Mouse (Mus musculus) megakaryocyte, embryonic 14.5 days (primary cell): ENCODE results near the gene Ntm. TPM values are rescaled to one million over a fixed set of nuclear protein-coding genes. Genes with fewer than 3 reads are reported as not detected.

Experiments
- H3K27me3 ChIP-seq: replicated peaks from 2 replicates; pipeline ENCODE3; 2012; ENCODE audit warnings: inconsistent platforms
- H3K36me3 ChIP-seq: replicated peaks from 2 replicates; pipeline ENCODE3; 2012; ENCODE audit warnings: low read length, inconsistent platforms, mixed read lengths
- H3K4me1 ChIP-seq: 2 replicates; pipeline ENCODE4 v1.6.1; 2012; ENCODE audit warnings: inconsistent platforms
- H3K4me3 ChIP-seq: replicated peaks from 2 replicates; pipeline ENCODE3; 2012; ENCODE audit warnings: moderate library complexity, mild to moderate bottlenecking, inconsistent platforms
- H3K9me3 ChIP-seq: 2 replicates; pipeline ENCODE4 v1.6.1; 2012; ENCODE audit warnings: inconsistent platforms
- FLI1 ChIP-seq: IDR thresholded peaks from 2 replicates; pipeline ENCODE4 v1.6.1; 2012; ENCODE audit warnings: low read length, inconsistent platforms, mixed read lengths
- GATA1 ChIP-seq: IDR thresholded peaks from 3 replicates; pipeline ENCODE4 v1.6.1; 2012; ENCODE audit warnings: mixed read lengths, low read length, inconsistent platforms, borderline replicate concordance
- polyA plus RNA-seq: library from polyadenylated mRNA; stranded (reverse); fragments of >175 nt; gene quantifications from 2 replicates; pipeline ENCODE4 v1.2.3, GENCODE M21; 2012; ENCODE audit warnings: low replicate concordance; ENCODE audit not compliant: insufficient read depth

The Ntm gene
- polyA plus RNA-seq, 1 experiment = not detected

DNA sequence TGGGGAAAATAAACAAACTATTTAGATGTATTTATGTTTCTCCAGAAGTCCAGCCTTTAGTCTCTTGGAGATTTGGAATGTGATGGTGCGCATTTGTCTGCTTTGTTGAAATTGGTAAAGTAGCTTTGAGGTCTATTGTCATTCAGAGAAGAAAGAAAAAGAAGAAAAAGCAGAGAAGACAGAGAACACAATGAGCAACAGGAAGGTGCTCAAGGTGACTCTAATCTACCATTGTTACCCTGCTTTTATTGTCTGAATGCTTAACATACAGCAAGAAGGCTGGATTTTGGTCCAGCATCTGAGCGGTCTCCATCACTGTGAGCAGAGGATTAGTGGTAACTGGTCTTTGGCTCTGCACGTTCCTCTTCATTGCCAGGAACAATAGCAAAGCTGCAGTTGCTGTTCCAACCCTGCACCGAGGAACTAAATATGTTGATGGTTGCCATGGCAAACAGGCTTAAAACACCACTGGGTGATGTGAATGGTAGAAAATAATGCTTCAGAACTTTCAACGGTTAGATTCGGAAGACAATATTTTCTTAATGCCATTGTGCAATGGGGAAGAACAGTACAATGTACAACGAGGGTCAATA is 350.8 kb downstream of the Ntm start:
- Histone ChIP-seq H3K27me3 (no peaks in the 10 kb centered on the region), H3K4me3 (no peak overlapping the region), H3K4me1 (no peaks in the 10 kb centered on the region), H3K36me3 (no peaks in the 10 kb centered on the region), H3K9me3 (0 out of 2 replicates have a peak, but pooled peaks cover 7% of the 10 kb centered on the region)
- no peak for TF ChIP-seq GATA1
- TF ChIP-seq FLI1 = no peak

DNA sequence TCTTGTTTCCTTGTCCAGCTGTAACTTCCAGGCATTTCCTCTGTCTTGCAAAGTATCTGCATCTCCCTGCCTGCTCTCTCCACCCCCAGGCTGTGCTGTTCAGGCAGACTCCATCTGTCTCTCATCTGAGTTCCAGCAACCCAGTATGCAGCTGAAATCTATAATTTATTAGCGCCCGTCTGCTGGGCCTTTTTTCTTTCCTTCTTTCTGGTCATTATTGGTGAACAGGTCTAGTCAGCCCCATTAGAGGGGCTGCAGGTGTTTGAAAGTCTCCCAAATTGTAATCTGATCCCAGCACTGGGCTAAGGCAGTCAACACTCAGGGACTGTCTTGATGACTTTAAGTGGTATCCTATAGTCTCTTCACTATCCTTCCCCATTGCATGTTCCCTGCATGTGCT is 352.1 kb downstream of the Ntm start:
- 0 out of 2 replicates have a peak, but pooled peaks cover 6% of the 10 kb centered on the region for H3K9me3 ChIP-seq
- H3K27me3 ChIP-seq = no peaks in the 10 kb centered on the region
- TF ChIP-seq GATA1 (no peak), FLI1 (no peak)
- H3K4me3 ChIP-seq = no peak overlapping the region
- H3K4me1 ChIP-seq = no peaks in the 10 kb centered on the region
- H3K36me3 ChIP-seq = no peaks in the 10 kb centered on the region

DNA sequence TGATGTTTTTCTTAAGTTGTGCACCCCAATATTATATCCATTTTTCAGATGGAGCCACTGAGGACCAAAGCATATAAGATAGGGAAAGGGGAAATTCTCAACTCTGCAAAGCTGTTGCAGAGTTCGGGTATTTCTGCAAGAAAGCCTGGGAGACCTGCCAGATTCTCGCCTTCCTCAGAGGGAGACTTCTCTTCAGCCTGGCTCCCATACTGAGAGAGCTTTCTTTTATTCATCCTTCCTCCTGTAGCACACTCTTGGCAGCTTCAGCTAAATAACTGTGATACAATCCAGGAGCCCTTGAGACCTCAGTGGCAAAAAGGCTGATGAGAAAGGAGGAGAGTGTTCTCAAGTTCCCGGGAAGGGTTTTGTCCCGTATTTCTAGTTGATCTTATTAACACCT is 365.3 kb downstream of the Ntm start:
- H3K36me3 ChIP-seq = no peaks in the 10 kb centered on the region
- H3K27me3 ChIP-seq = no peaks in the 10 kb centered on the region
- no peak overlapping the region for H3K4me3 ChIP-seq
- TF ChIP-seq FLI1 (no peak), GATA1 (no peak)
- H3K4me1 ChIP-seq = no peaks in the 10 kb centered on the region
- H3K9me3 ChIP-seq = peaks cover 32% of the 10 kb centered on the region

DNA sequence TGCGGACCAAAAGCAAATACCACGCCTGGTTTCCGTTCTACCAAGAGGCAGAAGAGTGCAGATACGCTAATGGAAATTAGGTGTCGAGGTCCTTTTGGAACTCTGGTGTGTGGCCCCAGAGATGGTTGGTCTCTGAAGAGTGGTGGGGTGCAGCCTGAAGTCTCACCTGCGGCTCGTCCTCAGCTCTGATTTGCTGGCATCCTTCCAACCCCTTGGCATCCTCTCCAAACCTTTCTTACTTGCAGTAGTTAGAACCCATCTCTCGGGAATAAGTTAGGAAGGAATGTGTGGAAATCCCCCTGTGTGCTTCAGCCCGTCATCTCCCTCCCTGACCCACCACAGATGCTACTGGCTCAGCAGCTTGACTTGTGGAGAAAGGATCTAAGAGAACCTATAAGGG is 367.6 kb downstream of the Ntm start:
- no peaks in the 10 kb centered on the region for H3K27me3 ChIP-seq
- TF ChIP-seq FLI1 = no peak
- TF ChIP-seq GATA1 = no peak
- no peaks in the 10 kb centered on the region for H3K36me3 ChIP-seq
- H3K9me3 ChIP-seq = peaks cover 34% of the 10 kb centered on the region
- H3K4me3 ChIP-seq = no peak overlapping the region
- H3K4me1 ChIP-seq = no peaks in the 10 kb centered on the region

DNA sequence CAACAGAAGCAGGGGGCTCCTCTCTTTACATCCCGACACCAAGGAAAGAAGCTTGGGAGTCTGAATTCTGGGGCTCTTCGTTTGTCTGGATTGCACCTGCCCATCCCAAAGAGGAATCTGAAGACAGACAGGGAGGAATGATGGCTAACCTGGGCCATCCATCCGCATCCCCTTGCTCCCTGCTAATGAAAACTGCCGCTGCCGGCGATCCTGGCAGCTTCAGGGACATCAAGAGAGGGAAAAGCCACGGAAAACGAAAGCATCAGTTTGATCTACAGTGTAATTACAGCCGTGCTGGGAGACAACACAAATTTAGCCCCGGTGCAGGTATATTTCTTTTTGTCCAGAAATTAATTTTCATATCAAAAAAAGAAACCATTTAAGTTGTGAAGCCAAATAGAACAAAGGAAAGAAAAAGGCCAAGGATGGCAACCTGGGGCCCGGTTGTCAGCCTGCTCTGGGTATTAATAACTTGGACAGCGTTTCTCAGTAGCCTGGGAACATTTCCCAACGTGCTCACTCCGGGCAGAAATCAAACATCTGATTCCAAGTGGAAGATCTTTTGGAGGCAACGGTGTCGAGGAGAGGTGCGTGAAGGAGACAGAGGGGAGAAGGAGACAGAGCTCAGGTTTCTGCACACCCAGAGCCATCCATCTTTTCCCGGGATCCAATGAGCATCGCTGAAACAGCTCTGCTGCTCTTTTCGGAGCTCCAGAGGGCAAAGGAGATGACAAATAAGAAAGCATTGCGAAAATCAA is 368.2 kb downstream of the Ntm start:
- TF ChIP-seq FLI1 (no peak), GATA1 (no peak)
- Histone ChIP-seq H3K27me3 (no peaks in the 10 kb centered on the region), H3K9me3 (peaks cover 34% of the 10 kb centered on the region), H3K36me3 (no peaks in the 10 kb centered on the region), H3K4me3 (no peak overlapping the region), H3K4me1 (no peaks in the 10 kb centered on the region)

DNA sequence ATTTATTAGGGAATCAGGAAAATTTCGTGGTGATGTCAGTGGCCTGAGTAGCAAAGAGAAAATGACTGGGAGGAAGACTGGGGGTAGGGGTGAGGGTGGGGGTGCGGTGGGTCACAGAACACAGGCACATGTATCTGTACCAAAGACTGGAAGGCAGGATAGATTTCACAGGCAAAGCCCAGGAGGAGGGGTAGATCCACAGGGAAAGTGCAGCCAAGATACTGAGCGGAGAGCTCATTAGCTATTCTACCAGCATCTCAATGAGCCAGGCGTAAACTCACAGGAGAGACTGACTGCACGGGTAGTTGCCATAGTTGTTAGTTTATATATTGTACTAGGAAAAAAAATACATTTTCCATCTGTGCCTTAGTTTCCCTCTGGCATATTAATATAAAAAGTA is 375.6 kb downstream of the Ntm start:
- Histone ChIP-seq H3K4me1 (no peaks in the 10 kb centered on the region), H3K27me3 (no peaks in the 10 kb centered on the region), H3K36me3 (no peaks in the 10 kb centered on the region), H3K9me3 (peaks cover 2% of the 10 kb centered on the region; the same call in 1 of the 2 replicates), H3K4me3 (no peak overlapping the region)
- no peak for TF ChIP-seq FLI1
- no peak for TF ChIP-seq GATA1

DNA sequence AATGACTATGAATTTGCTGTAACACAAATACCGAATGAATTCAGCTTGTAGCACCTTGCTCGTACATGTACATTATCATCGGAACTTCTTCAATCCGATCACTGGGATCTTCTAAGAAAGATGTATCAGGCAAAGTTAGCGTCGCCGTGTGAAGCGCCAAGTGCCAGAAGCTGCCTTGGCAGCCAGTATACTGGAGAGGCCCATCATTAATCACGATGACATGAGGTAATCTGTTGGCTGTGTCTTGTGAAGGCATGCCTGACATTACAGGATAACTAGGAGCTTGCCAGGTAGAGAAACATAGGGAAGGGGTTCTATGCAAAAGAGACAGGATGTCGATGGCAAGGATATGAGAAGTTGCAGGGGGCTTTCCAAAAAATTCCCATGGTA is 376.6 kb downstream of the Ntm start:
- H3K9me3 ChIP-seq = no peaks in the 10 kb centered on the region
- no peak for TF ChIP-seq FLI1
- TF ChIP-seq GATA1 = no peak
- H3K4me3 ChIP-seq = no peak overlapping the region
- H3K36me3 ChIP-seq = no peaks in the 10 kb centered on the region
- no peaks in the 10 kb centered on the region for H3K27me3 ChIP-seq
- H3K4me1 ChIP-seq = no peaks in the 10 kb centered on the region

DNA sequence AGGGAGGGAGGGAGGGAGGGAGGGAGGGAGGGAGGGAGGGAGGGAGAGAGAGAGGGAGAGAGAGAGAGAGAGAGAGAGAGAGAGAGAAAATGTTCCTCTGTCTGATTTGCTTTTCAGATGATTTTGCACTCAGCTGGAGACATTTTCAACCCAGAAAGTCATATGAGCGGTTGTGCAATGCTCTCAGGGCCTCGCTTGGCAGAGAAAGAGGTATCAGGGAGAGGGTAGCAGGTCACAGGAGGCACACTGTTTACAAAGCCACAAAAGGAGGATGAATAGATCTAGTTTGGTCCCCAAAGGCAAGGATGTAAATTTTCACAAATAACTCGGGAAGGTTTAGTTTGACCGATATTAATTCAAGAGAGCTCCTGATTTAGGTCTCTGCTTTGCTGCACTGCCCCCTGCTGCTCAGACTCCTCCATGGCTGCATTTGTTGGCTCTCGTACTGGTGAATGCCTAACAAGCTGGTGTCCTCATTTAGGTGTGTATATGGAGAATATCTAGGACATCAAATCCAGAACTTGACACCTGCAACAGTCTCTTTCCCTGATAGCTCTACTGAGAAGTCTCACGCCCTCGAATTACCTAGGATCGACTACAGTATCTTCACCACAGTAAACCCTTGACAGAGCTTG is 377.1 kb downstream of the Ntm start:
- no peaks in the 10 kb centered on the region for H3K4me1 ChIP-seq
- H3K27me3 ChIP-seq = no peaks in the 10 kb centered on the region
- H3K4me3 ChIP-seq = no peak overlapping the region
- no peaks in the 10 kb centered on the region for H3K36me3 ChIP-seq
- no peaks in the 10 kb centered on the region for H3K9me3 ChIP-seq
- TF ChIP-seq FLI1 = no peak
- TF ChIP-seq GATA1 = no peak

DNA sequence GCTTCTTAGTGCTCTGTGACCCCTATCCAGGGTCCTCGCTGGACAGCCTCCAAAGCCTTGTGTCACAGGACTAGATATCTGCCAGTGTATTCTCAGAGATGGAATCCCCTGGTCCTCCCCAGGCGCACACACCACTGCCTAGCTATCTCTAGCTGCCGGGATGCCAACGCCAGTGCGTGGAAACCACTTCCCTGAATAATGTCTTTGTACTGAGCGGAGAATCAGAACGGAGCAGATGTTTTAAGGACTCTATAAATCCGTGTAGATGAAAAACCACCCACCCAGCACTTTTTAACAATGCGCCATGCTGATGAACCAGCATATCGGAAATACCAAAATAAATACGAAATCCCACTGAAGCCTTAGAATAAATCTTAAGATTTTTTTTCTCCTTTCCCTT is 384.7 kb downstream of the Ntm start:
- H3K27me3 ChIP-seq = no peaks in the 10 kb centered on the region
- H3K4me3 ChIP-seq = no peak overlapping the region
- TF ChIP-seq FLI1 = no peak
- TF ChIP-seq GATA1 = no peak
- no peaks in the 10 kb centered on the region for H3K4me1 ChIP-seq
- peaks cover 7% of the 10 kb centered on the region; the same call in 1 of the 2 replicates for H3K9me3 ChIP-seq
- H3K36me3 ChIP-seq = no peaks in the 10 kb centered on the region

DNA sequence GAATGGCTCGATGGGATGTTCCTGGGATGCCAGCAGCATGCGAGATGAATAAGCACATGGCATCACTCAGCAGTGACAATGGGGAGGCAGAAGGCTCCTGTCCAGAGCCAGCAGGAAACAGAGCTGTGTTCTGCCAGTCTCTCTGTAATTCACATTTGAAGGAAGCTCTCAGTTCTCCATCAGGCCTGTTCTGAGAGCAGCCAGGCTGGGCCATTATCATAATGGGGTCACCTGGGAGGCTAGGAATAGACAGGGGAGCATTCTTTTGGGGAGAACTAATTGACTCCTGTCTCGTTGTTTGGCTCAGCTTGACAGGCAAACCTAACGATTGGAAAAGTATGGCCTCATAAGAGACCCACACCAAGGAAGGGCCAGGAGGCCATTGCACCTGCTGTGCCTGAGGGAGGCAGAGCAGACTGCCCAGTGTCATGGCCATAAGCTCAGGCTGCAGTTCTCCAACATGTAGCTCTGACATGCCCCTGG is 386.8 kb downstream of the Ntm start:
- Histone ChIP-seq H3K27me3 (no peaks in the 10 kb centered on the region), H3K4me1 (no peaks in the 10 kb centered on the region), H3K36me3 (no peaks in the 10 kb centered on the region), H3K9me3 (peaks cover 7% of the 10 kb centered on the region; the same call in 1 of the 2 replicates), H3K4me3 (no peak overlapping the region)
- no peak for TF ChIP-seq GATA1
- TF ChIP-seq FLI1 = no peak
